24 mouse cellular contexts compared by ENCODE assay signal in the genomic region with DNA sequence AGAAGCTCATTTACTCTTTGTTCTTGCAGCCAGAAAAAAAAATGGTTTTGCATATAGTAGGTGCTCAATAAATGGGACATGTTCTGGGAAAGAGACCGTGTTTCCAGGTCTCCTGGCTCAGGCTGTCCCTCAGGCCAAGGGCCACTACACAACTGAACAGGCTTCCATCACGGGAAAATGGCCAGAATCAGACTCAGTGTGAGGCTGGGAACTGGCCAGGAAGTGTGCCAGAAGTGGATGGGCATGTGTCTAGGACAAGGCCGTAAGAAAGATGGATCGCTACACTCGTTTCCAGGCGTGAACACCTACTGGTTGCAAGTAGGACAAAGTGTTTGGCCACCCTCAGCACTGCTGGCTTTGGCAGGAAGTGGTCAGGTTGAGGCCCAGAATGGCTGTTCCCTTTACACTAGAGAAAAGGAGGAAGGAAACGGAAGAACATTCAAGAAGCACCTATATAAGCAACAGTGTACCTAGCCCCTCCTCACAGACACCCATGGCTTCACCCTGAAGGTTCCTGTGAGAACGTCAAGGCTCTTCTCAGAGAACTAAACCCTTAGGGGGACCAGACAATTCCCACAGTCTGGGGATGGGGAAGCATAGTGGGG.
DNase-seq lines count a peak whose midpoint lies in the region; ATAC-seq and TF ChIP-seq lines count a peak whose summit lies in the region.
"Had no signal": no experiment of that assay in that cellular context is flagged by ENCODE, and none has a peak within 500 bp of the region (broad histone marks: within the 10 kb centered on the region; RNA-seq: fewer than 3 reads in every experiment).

No protein-coding gene starts in this region.

- 48% methylated on average over 8 of the region's 8 CpGs for WGBS in cerebellum, adult 2 months
- 82% methylated on average over 8 of the region's 8 CpGs for WGBS in lung, adult 2 months
- WGBS in embryonic facial prominence, embryonic 10.5 days: 87% methylated on average over 8 of the region's 8 CpGs

- H3K27me3 ChIP-seq in cerebellum, adult 2 months (ENCODE audit: control insufficient read depth, insufficient read depth, low read length): no peaks in the 10 kb centered on the region
- H3K27me3 ChIP-seq in embryonic facial prominence, embryonic 10.5 days (replicated peaks; ENCODE audit: low read depth, poor library complexity, severe bottlenecking): no peaks in the 10 kb centered on the region
- H3K27me3 ChIP-seq: embryonic facial prominence, embryonic 15.5 days; hindbrain, embryonic 12.5 days; limb, embryonic 15.5 days; liver, embryonic 15.5 days; stomach, embryonic 15.5 days had no signal

- DNase-seq in cerebellum, postnatal 14 days: peak; percentile 42 to 44
- no peak for DNase-seq in cerebellum, adult 2 months
- DNase-seq in lung, postnatal 36 days: peak; percentile 54
- no peak for DNase-seq in lung, adult 2 months
- DNase-seq in natural killer cell, adult 2 months (ENCODE audit: low spot score in 2 of 2): peak; percentile 68 to 81
- no peak for DNase-seq in thymus, postnatal 36 days
- no peak for DNase-seq in embryonic facial prominence, embryonic 10.5 days (ENCODE audit: low spot score)
- DNase-seq: adrenal gland, postnatal 25 days; gastrocnemius, postnatal 10 days; heart, adult 18-20 months; heart, postnatal 14 days; kidney, adult 18-20 months; layer of hippocampus, adult 9-11 months; left cerebral cortex, postnatal 4 days; thymus, postnatal 4 days had no signal

- peaks cover 6% of the 10 kb centered on the region; the same call in 1 of the 2 replicates for H3K36me3 ChIP-seq in embryonic facial prominence, embryonic 10.5 days (replicated peaks)
- H3K36me3 ChIP-seq: embryonic facial prominence, embryonic 15.5 days; heart, embryonic 13.5 days; hindbrain, embryonic 12.5 days; limb, embryonic 15.5 days; liver, embryonic 15.5 days; stomach, embryonic 15.5 days had no signal

- no peak for TF ChIP-seq POLR2A in cerebellum, adult 2 months (IDR thresholded peaks at IDR 0.05; ENCODE audit: borderline replicate concordance, insufficient read depth, low read length)
- no peak for TF ChIP-seq POLR2A in lung, adult 2 months (IDR thresholded peaks at IDR 0.05; ENCODE audit: borderline replicate concordance, extremely low read depth, low read depth, low read length)

- no peak overlapping the region for H3K4me3 ChIP-seq in cerebellum, adult 2 months (replicated peaks; ENCODE audit: insufficient read depth, low read depth, low read length)
- no peak overlapping the region for H3K4me3 ChIP-seq in lung, adult 2 months (replicated peaks; ENCODE audit: extremely low read depth, low read depth, low read length)
- no peak overlapping the region for H3K4me3 ChIP-seq in embryonic facial prominence, embryonic 10.5 days
- H3K4me3 ChIP-seq: embryonic facial prominence, embryonic 15.5 days; heart, embryonic 13.5 days; hindbrain, embryonic 12.5 days; limb, embryonic 15.5 days; liver, embryonic 15.5 days; stomach, embryonic 15.5 days had no signal

- no peak overlapping the region for H3K27ac ChIP-seq in cerebellum, adult 2 months (ENCODE audit: insufficient read depth, low read length)
- H3K27ac ChIP-seq in embryonic facial prominence, embryonic 10.5 days (replicated peaks): no peak overlapping the region
- H3K27ac ChIP-seq: embryonic facial prominence, embryonic 15.5 days; heart, embryonic 13.5 days; hindbrain, embryonic 12.5 days; kidney, postnatal 0 days; limb, embryonic 15.5 days; liver, embryonic 15.5 days; stomach, embryonic 15.5 days had no signal

- ATAC-seq in common myeloid progenitor, adult 5-6 weeks (replicated peaks; ENCODE audit: low read depth, poor library complexity, severe bottlenecking): peak; percentile 36
- ATAC-seq: forebrain, embryonic 16.5 days had no signal

- TF ChIP-seq CTCF in cerebellum, adult 2 months (IDR thresholded peaks at IDR 0.05; ENCODE audit: borderline replicate concordance, insufficient read depth, low read depth, low read length): no peak
- TF ChIP-seq CTCF in lung, adult 2 months (IDR thresholded peaks at IDR 0.05; ENCODE audit: insufficient read depth, low read length): no peak

- H3K9me3 ChIP-seq in embryonic facial prominence, embryonic 10.5 days: no peaks in the 10 kb centered on the region
- H3K9me3 ChIP-seq: embryonic facial prominence, embryonic 15.5 days; heart, embryonic 13.5 days; hindbrain, embryonic 12.5 days; limb, embryonic 15.5 days; liver, embryonic 15.5 days; stomach, embryonic 15.5 days had no signal

- H3K4me1 ChIP-seq in cerebellum, adult 2 months (ENCODE audit: control insufficient read depth, insufficient read depth, low read length): no peaks in the 10 kb centered on the region
- no peaks in the 10 kb centered on the region for H3K4me1 ChIP-seq in lung, adult 2 months (ENCODE audit: control insufficient read depth, insufficient read depth, low read length)
- no peaks in the 10 kb centered on the region for H3K4me1 ChIP-seq in embryonic facial prominence, embryonic 10.5 days
- H3K4me1 ChIP-seq: embryonic facial prominence, embryonic 15.5 days; heart, embryonic 13.5 days; limb, embryonic 15.5 days; liver, embryonic 15.5 days; stomach, embryonic 15.5 days had no signal

Comparison
In these comparisons a context has a peak if more than half of its experiments do, and no peak if none do; other contexts are left out.
1. DNase-seq: peak in cerebellum, postnatal 14 days (2 of 2), lung, postnatal 36 days (single experiment) and natural killer cell, adult 2 months (2 of 2); none in cerebellum, adult 2 months (0 of 2), lung, adult 2 months (single experiment), thymus, postnatal 36 days (0 of 2) and embryonic facial prominence, embryonic 10.5 days (single experiment).